Mouse (Mus musculus) B cell, adult 2 months (primary cell): ENCODE measurements around the gene Kif26b.

ENCODE experiments used
- DNase-seq, 2 experiments: peaks; one replicate each; pipeline ENCODE4 v3.0.0; 2022

Gene Kif26b

GRCm38 (mm10) chr1:178860671-178861391 lies 331.9 kb downstream of the Kif26b start:
- no peak for DNase-seq

- no peak for DNase-seq
These were observed 332.5 kb downstream of the Kif26b start for GRCm38 (mm10) chr1:178861392-178861762.

GRCm38 (mm10) chr1:178863756-178864155 lies 334.8 kb downstream of the Kif26b start:
- no peak for DNase-seq

- DNase-seq = no peak
These were observed 335.4 kb downstream of the Kif26b start for GRCm38 (mm10) chr1:178864297-178864696.

GRCm38 (mm10) chr1:178866757-178867156 lies 337.8 kb downstream of the Kif26b start:
- no peak for DNase-seq

GRCm38 (mm10) chr1:178871055-178871454 lies 342.1 kb downstream of the Kif26b start:
- no peak for DNase-seq

- DNase-seq = no peak
These were observed 348.0 kb downstream of the Kif26b start for GRCm38 (mm10) chr1:178876926-178877325.

- no peak for DNase-seq
These were observed 349.8 kb downstream of the Kif26b start for GRCm38 (mm10) chr1:178878676-178879075.

GRCm38 (mm10) chr1:178880905-178881304 lies 352.0 kb downstream of the Kif26b start:
- DNase-seq = no peak

- DNase-seq = no peak
These were observed 357.7 kb downstream of the Kif26b start for GRCm38 (mm10) chr1:178886671-178887070.

GRCm38 (mm10) chr1:178892376-178892775 lies 363.5 kb downstream of the Kif26b start:
- no peak for DNase-seq

GRCm38 (mm10) chr1:178893229-178894080 lies 364.5 kb downstream of the Kif26b start:
- DNase-seq = no peak

- DNase-seq = no peak
These were observed 365.1 kb downstream of the Kif26b start for GRCm38 (mm10) chr1:178894081-178894401.

GRCm38 (mm10) chr1:178895674-178896073 lies 366.7 kb downstream of the Kif26b start:
- no peak for DNase-seq

GRCm38 (mm10) chr1:178910951-178911350 lies 382.0 kb downstream of the Kif26b start:
- DNase-seq = no peak

- no peak for DNase-seq
These were observed 384.2 kb downstream of the Kif26b start for GRCm38 (mm10) chr1:178912936-178913716.

- no peak for DNase-seq
These were observed 386.1 kb downstream of the Kif26b start for GRCm38 (mm10) chr1:178915056-178915455.

- DNase-seq = no peak
These were observed 388.4 kb downstream of the Kif26b start for GRCm38 (mm10) chr1:178917194-178917902.

- DNase-seq = peak; percentile 3 to 7
These were observed 395.7 kb downstream of the Kif26b start for GRCm38 (mm10) chr1:178924492-178925183.

- DNase-seq = no peak
These were observed 400.6 kb downstream of the Kif26b start for GRCm38 (mm10) chr1:178929531-178929930.

- no peak for DNase-seq
These were observed 405.2 kb downstream of the Kif26b start for GRCm38 (mm10) chr1:178933953-178934637.

- DNase-seq = no peak
These were observed 407.5 kb downstream of the Kif26b start for GRCm38 (mm10) chr1:178936457-178936856.
